Mouse (Mus musculus) ES-E14 (cell line): ENCODE measurements around the gene Zc3h10. TPM values are rescaled to one million over a fixed set of nuclear protein-coding genes. Genes with fewer than 3 reads are reported as not detected.

Source experiments
- DNase-seq: peaks from one replicate; pipeline ENCODE4 v3.0.0-alpha.2; 2013; ENCODE audit warnings: low read depth, low spot score
- H3K27ac ChIP-seq: 2 replicates; pipeline ENCODE4 v1.5.1; 2012; ENCODE audit warnings: low read depth, mild to moderate bottlenecking, low read length, moderate library complexity, mixed read lengths; ENCODE audit not compliant: poor library complexity, insufficient read depth, severe bottlenecking
- H3K36me3 ChIP-seq: 2 replicates; pipeline ENCODE4 v1.6.1; 2012; ENCODE audit warnings: mild to moderate bottlenecking, low read length, moderate library complexity, mixed read lengths; ENCODE audit not compliant: control insufficient read depth, poor library complexity, insufficient read depth, severe bottlenecking
- H3K4me1 ChIP-seq, 2 experiments: fragments of 150-350 bp in 1 of 2; sonication (generic) in 1 of 2; 2 replicates each; pipeline ENCODE4 v1.6.1; 2012; ENCODE audit warnings: low read length in 2 of 2, mild to moderate bottlenecking in 1 of 2, mixed read lengths in 1 of 2; ENCODE audit not compliant: control insufficient read depth in 2 of 2, insufficient read depth in 2 of 2, poor library complexity in 1 of 2
- H3K4me3 ChIP-seq, 2 experiments: fragments of 150-350 bp in 1 of 2; sonication (generic) in 1 of 2; 2 replicates each; pipeline ENCODE4 v1.5.1; 2012; ENCODE audit warnings: low read length in 2 of 2, low read depth in 1 of 2, mild to moderate bottlenecking in 1 of 2, mixed read lengths in 1 of 2; ENCODE audit not compliant: insufficient read depth in 1 of 2, poor library complexity in 1 of 2, severe bottlenecking in 1 of 2
- H3K9ac ChIP-seq: 2 replicates; pipeline ENCODE4 v1.6.1; 2012; ENCODE audit warnings: low read depth, mild to moderate bottlenecking, low read length, mixed read lengths; ENCODE audit not compliant: poor library complexity, insufficient read depth, severe bottlenecking
- H3K9me3 ChIP-seq: fragments of 150-350 bp; sonication (generic); 2 replicates; pipeline ENCODE4 v1.6.1; 2012; ENCODE audit warnings: low read depth, mild to moderate bottlenecking, low read length; ENCODE audit not compliant: control insufficient read depth, insufficient read depth
- CHD2 ChIP-seq: IDR thresholded peaks from 2 replicates; pipeline ENCODE4 v1.6.1; 2014; ENCODE audit warnings: mild to moderate bottlenecking, low read depth, low read length, inconsistent platforms
- HCFC1 ChIP-seq: IDR thresholded peaks from 2 replicates; pipeline ENCODE4 v1.6.1; 2012; ENCODE audit warnings: low read length, inconsistent platforms, borderline replicate concordance; ENCODE audit not compliant: insufficient read depth
- MAFK ChIP-seq: IDR thresholded peaks from 2 replicates; pipeline ENCODE4 v1.6.1; 2014; ENCODE audit warnings: mild to moderate bottlenecking, low read depth, low read length, inconsistent platforms; ENCODE audit not compliant: insufficient read depth
- ZC3H11A ChIP-seq: IDR thresholded peaks from 2 replicates; pipeline ENCODE4 v1.6.1; 2012; ENCODE audit warnings: low read depth, mild to moderate bottlenecking, inconsistent platforms, low read length, borderline replicate concordance
- ZNF384 ChIP-seq: IDR thresholded peaks from 2 replicates; pipeline ENCODE4 v1.6.1; 2012; ENCODE audit warnings: low read depth, low read length, inconsistent platforms
- in situ Hi-C, 2 experiments: fragments of 600-800 bp; cut with MboI; formaldehyde crosslinking; loops; one replicate each; pipeline ENCODE4 v1.15.1; 2025; ENCODE audit warnings: low sequenced_read_pairs in 2 of 2, inconsistent platforms in 1 of 2; ENCODE audit not compliant: unreplicated experiment in 2 of 2
- total RNA-seq: library from RNA; depleted of rRNA; stranded (reverse); fragments of 300-350 nt; gene quantifications from 2 replicates; pipeline ENCODE4 v1.2.3, GENCODE M21; 2012

Zc3h10 gene
- total RNA-seq, 1 experiment: 18.8 TPM

GRCm38 (mm10) chr10:128497134-128497737 lies 50.3 kb downstream of the Zc3h10 start:
- in situ Hi-C loops: no loop called here
- H3K9ac ChIP-seq: no peak overlapping the region
- H3K4me3 ChIP-seq: no peak overlapping the region

DNA sequence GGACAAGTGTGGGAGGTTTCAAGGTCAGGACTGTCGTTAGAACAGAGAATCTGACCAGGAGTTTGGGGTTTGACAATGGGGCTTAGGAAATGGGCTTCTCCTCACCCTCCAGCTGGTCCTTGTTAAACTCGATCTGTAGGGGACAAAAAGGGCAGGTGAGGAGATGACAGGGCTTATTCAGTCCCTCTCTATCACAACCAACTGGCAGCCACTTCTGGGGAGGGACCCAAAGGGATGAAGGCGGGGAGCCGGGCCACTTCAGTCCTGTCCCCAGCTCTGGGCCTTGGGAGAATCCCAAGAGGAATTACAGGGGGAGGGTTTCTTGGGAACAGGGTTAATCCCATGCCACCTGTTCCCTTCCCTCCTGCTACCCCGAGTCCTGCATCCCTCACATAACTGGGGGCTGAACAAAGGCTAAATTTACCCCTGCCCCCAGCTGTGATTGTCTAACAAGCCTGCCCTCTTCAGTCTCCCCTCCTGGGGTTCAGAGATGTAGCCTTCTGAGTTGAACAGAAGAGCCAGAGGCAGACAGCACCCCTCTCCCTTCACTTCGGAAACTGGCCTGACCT lies 51.0 kb downstream of the Zc3h10 start:
- in situ Hi-C loops: no loop called here
- Histone ChIP-seq H3K9ac (no peak overlapping the region), H3K27ac (no peak overlapping the region), H3K4me1 (peaks cover 2 to 15% of the 10 kb centered on the region in 2 experiments; a peak in 3 of 4 replicates), H3K4me3 (no peak overlapping the region), H3K36me3 (peaks cover 10% of the 10 kb centered on the region), H3K9me3 (no peaks in the 10 kb centered on the region)
- DNase-seq: no peak
- TF ChIP-seq ZC3H11A (no peak), HCFC1 (no peak), ZNF384 (no peak), MAFK (no peak), CHD2 (no peak)

More at GRCm38 (mm10) chr10:128497134-128497737, 50.3 kb downstream of the Zc3h10 start:
- peaks cover 0 to 10% of the 10 kb centered on the region in 2 experiments; a peak in 2 of 4 replicates for H3K4me1 ChIP-seq
- H3K36me3 ChIP-seq: peaks cover 3% of the 10 kb centered on the region; the same call in 1 of the 2 replicates
- H3K9me3 ChIP-seq: no peaks in the 10 kb centered on the region
- TF ChIP-seq CHD2: no peak
- no peak for TF ChIP-seq HCFC1
- TF ChIP-seq ZC3H11A: no peak
- no peak for TF ChIP-seq MAFK
- no peak for TF ChIP-seq ZNF384
- H3K27ac ChIP-seq: no peak overlapping the region
- DNase-seq: no peak

GRCm38 (mm10) chr10:128495903-128496302 lies 51.7 kb downstream of the Zc3h10 start:
- H3K4me3 ChIP-seq: no peak overlapping the region
- H3K9ac ChIP-seq: no peak overlapping the region
- H3K4me1 ChIP-seq: peaks cover 2 to 22% of the 10 kb centered on the region in 2 experiments; a peak in 3 of 4 replicates
- in situ Hi-C loops: no loop called here
- H3K36me3 ChIP-seq: peaks cover 17% of the 10 kb centered on the region
- H3K27ac ChIP-seq: no peak overlapping the region
- no peaks in the 10 kb centered on the region for H3K9me3 ChIP-seq
- no peak for TF ChIP-seq ZNF384
- TF ChIP-seq CHD2: no peak
- TF ChIP-seq HCFC1: no peak
- TF ChIP-seq MAFK: no peak
- TF ChIP-seq ZC3H11A: no peak
- DNase-seq: no peak

- Histone ChIP-seq H3K27ac (no peak overlapping the region), H3K4me1 (peaks cover 2 to 23% of the 10 kb centered on the region in 2 experiments; a peak in 3 of 4 replicates), H3K9ac (no peak overlapping the region), H3K36me3 (peaks cover 22% of the 10 kb centered on the region), H3K9me3 (no peaks in the 10 kb centered on the region), H3K4me3 (peak overlapping the region in 1 of 2 experiments; percentile 85; a peak in 1 of 4 replicates)
- DNase-seq: no peak
- in situ Hi-C loops: no loop called here
- no peak for TF ChIP-seq ZC3H11A
- 0 out of 2 replicates have a peak, but pooled peaks have one; percentile 11 for TF ChIP-seq ZNF384
These were observed 52.3 kb downstream of the Zc3h10 start for GRCm38 (mm10) chr10:128495270-128495669.
